18 mouse cellular contexts compared by ENCODE assay signal in the genomic region with DNA sequence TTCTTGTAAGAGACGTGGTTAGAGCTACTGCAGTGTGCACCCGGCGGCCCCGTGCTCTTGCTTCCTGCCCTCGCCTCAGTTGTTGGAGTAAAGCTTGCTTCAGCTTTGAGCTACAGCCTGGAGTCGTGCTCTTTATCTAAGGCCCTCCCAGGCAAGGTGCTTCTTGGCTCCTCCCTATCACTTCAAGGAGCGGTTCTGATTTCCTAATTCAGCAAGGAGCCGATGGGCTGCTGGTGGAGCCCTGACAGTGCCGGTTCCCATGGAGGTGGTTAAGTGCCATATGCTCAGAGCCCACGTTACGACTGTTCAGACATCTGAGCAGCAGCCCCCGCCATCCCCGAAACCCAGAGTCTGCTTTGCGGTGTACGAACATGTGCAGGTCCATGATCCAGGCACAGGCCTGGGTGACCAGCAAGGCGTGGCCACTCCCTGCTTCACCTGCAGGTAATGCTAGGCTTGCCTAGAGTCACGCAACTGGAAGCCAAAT. TPM values are rescaled to one million over a fixed set of nuclear protein-coding genes. Genes with fewer than 3 reads are reported as not detected.
A peak's percentile ranks its signal among the peaks of the same experiment; 100 is the strongest.
DNase-seq lines count a peak whose midpoint lies in the region; ATAC-seq and TF ChIP-seq lines count a peak whose summit lies in the region.
"Had no signal": no experiment of that assay in that cellular context is flagged by ENCODE, and none has a peak within 500 bp of the region (broad histone marks: within the 10 kb centered on the region; RNA-seq: fewer than 3 reads in every experiment).

No protein-coding gene starts in this region.

- H3K9me3 ChIP-seq in embryonic facial prominence, embryonic 10.5 days = no peaks in the 10 kb centered on the region
- no peaks in the 10 kb centered on the region for H3K9me3 ChIP-seq in hindbrain, postnatal 0 days (ENCODE audit: low read length)
- H3K9me3 ChIP-seq: forebrain, embryonic 13.5 days; limb, embryonic 13.5 days; neural tube, embryonic 15.5 days had no signal

- no peak for DNase-seq in embryonic facial prominence, embryonic 10.5 days (ENCODE audit: low spot score)
- peak; percentile 84 to 92 for DNase-seq in layer of hippocampus, adult 18-20 months (ENCODE audit: low spot score in 2 of 2)
- DNase-seq in left cerebral cortex, postnatal 25 days (ENCODE audit: low spot score in 2 of 2) = peak; percentile 73 to 96
- peak; percentile 48 to 58 for DNase-seq in lung, postnatal 4 days
- no peak for DNase-seq in cerebellum, postnatal 25 days
- no peak for DNase-seq in natural killer cell, adult 2 months (ENCODE audit: low spot score in 2 of 2)
- no peak for DNase-seq in hindbrain, postnatal 0 days (ENCODE audit: low spot score)
- DNase-seq: adrenal gland, postnatal 14 days; cerebellum, adult 11 months; heart, postnatal 14 days; spleen, adult 18-20 months had no signal

- H3K27ac ChIP-seq in embryonic facial prominence, embryonic 10.5 days (replicated peaks) = peak overlapping the region; percentile 54; the same call in 1 of the 2 replicates
- H3K27ac ChIP-seq in hindbrain, postnatal 0 days = no peak overlapping the region
- H3K27ac ChIP-seq: forebrain, embryonic 13.5 days; limb, embryonic 13.5 days; macrophage; neural tube, embryonic 15.5 days had no signal

- H3K36me3 ChIP-seq in embryonic facial prominence, embryonic 10.5 days (replicated peaks) = peaks cover 87% of the 10 kb centered on the region
- H3K36me3 ChIP-seq in hindbrain, postnatal 0 days (ENCODE audit: insufficient read depth, low read length) = no peaks in the 10 kb centered on the region

- 91% methylated on average over 17 of the region's 17 CpGs for WGBS in embryonic facial prominence, embryonic 10.5 days
- WGBS in hindbrain, postnatal 0 days = 91% methylated on average over 17 of the region's 17 CpGs

- intact Hi-C loops in left cerebral cortex, postnatal 25 days (cut with DNase I) = loop anchor here (1.0 kb wide), 3 partner anchors 10 to 128 kb away; no protein-coding TSS in a partner anchor

- no peak for ATAC-seq in hindbrain, postnatal 0 days
- ATAC-seq: forebrain, embryonic 13.5 days; intestine, embryonic 16.5 days; midbrain, embryonic 16.5 days had no signal

- H3K4me1 ChIP-seq in embryonic facial prominence, embryonic 10.5 days = no peaks in the 10 kb centered on the region
- no peaks in the 10 kb centered on the region for H3K4me1 ChIP-seq in hindbrain, postnatal 0 days (ENCODE audit: insufficient read depth, low read length)
- H3K4me1 ChIP-seq: forebrain, embryonic 13.5 days; limb, embryonic 13.5 days had no signal

- H3K9ac ChIP-seq in hindbrain, postnatal 0 days (replicated peaks; ENCODE audit: low read length) = no peak overlapping the region
- H3K9ac ChIP-seq: forebrain, embryonic 13.5 days; limb, embryonic 13.5 days; neural tube, embryonic 15.5 days had no signal

- no peaks in the 10 kb centered on the region for H3K27me3 ChIP-seq in embryonic facial prominence, embryonic 10.5 days (replicated peaks; ENCODE audit: low read depth, poor library complexity, severe bottlenecking)
- H3K27me3 ChIP-seq in hindbrain, postnatal 0 days (ENCODE audit: insufficient read depth, low read length) = no peaks in the 10 kb centered on the region
- H3K27me3 ChIP-seq: CH12.LX; forebrain, embryonic 13.5 days; limb, embryonic 13.5 days; neural tube, embryonic 15.5 days had no signal

- no peak overlapping the region for H3K4me3 ChIP-seq in embryonic facial prominence, embryonic 10.5 days
- H3K4me3 ChIP-seq in hindbrain, postnatal 0 days (ENCODE audit: low read length) = no peak overlapping the region
- H3K4me3 ChIP-seq: forebrain, embryonic 13.5 days; limb, embryonic 13.5 days; neural tube, embryonic 15.5 days had no signal

- no peak overlapping the region for H3K4me2 ChIP-seq in hindbrain, postnatal 0 days (ENCODE audit: low read depth, low read length)
- H3K4me2 ChIP-seq: forebrain, embryonic 13.5 days; limb, embryonic 13.5 days; neural tube, embryonic 15.5 days had no signal

- no peak for TF ChIP-seq CTCF in hindbrain, postnatal 0 days (IDR thresholded peaks at IDR 0.05; ENCODE audit: low read depth)

RNA-seq across cellular contexts. Expression of a gene that starts 9.8 kb away (rescaled TPM):
- 39.9 and 46.4 TPM in 2 replicates for polyA plus RNA-seq in embryonic facial prominence, embryonic 10.5 days (2016; fragmentation: Nextera tagmentation; extraction: Ambion mirVana)
- 10 to 100 TPM; 12.5 to 15.4 TPM for total RNA-seq in layer of hippocampus, adult 18-20 months (2021)
- total RNA-seq in left cerebral cortex, postnatal 25 days (2021) = 10 to 100 TPM; 17.2 to 18.9 TPM
- 9.3 and 9.8 TPM in 2 replicates for total RNA-seq in hindbrain, postnatal 0 days (2014; rRNA removed)
- 9.2 and 10.8 TPM in 2 replicates for polyA plus RNA-seq in hindbrain, postnatal 0 days (2015; fragmentation: Nextera tagmentation; extraction: Ambion mirVana)

RNA-seq across cellular contexts. Expression of a gene that starts 42.2 kb away (rescaled TPM):
- 72.1 and 80.7 TPM in 2 replicates for polyA plus RNA-seq in embryonic facial prominence, embryonic 10.5 days (2016; fragmentation: Nextera tagmentation; extraction: Ambion mirVana)
- total RNA-seq in layer of hippocampus, adult 18-20 months (2021) = 100 to 1,000 TPM; 141 to 144 TPM
- total RNA-seq in left cerebral cortex, postnatal 25 days (2021) = 100 to 1,000 TPM; 135 to 144 TPM
- total RNA-seq in hindbrain, postnatal 0 days (2014; rRNA removed) = 80.9 and 92.7 TPM in 2 replicates
- 80.4 and 92.3 TPM in 2 replicates for polyA plus RNA-seq in hindbrain, postnatal 0 days (2015; fragmentation: Nextera tagmentation; extraction: Ambion mirVana)

Comparison
In these comparisons a context has a peak if more than half of its experiments do, and no peak if none do; other contexts are left out.
1. DNase-seq: peak in layer of hippocampus, adult 18-20 months (2 of 2), left cerebral cortex, postnatal 25 days (2 of 2) and lung, postnatal 4 days (2 of 2); none in embryonic facial prominence, embryonic 10.5 days (single experiment), cerebellum, postnatal 25 days (0 of 2), natural killer cell, adult 2 months (0 of 2) and hindbrain, postnatal 0 days (single experiment).